Mouse (Mus musculus): ENCODE data around the gene Fam57b.

GRCm38 (mm10) chr7:126794271-126794605 lies 3.2 kb upstream of the Fam57b start:
- no peak for TF ChIP-seq CTCF (IDR thresholded peaks at IDR 0.05; ENCODE audit: insufficient read depth, low read length)
- TF ChIP-seq POLR2A (IDR thresholded peaks at IDR 0.05; ENCODE audit: borderline replicate concordance, extremely low read depth, low read depth, low read length) = no peak
